Mouse (Mus musculus) olfactory bulb, adult 2 months (tissue): ENCODE data around the gene A030005K14Rik.

ENCODE experiments used
- CTCF ChIP-seq: fragments of 200-500 bp; IDR thresholded peaks from 2 replicates; pipeline ENCODE4 v1.5.1; 2012; ENCODE audit warnings: low read depth, mild to moderate bottlenecking, low read length, moderate library complexity; ENCODE audit not compliant: insufficient read depth
- POLR2A ChIP-seq: fragments of 200-500 bp; IDR thresholded peaks from 2 replicates; pipeline ENCODE4 v1.6.1; 2012; ENCODE audit warnings: mild to moderate bottlenecking, low read depth, low read length, moderate library complexity; ENCODE audit not compliant: insufficient read depth

DNA sequence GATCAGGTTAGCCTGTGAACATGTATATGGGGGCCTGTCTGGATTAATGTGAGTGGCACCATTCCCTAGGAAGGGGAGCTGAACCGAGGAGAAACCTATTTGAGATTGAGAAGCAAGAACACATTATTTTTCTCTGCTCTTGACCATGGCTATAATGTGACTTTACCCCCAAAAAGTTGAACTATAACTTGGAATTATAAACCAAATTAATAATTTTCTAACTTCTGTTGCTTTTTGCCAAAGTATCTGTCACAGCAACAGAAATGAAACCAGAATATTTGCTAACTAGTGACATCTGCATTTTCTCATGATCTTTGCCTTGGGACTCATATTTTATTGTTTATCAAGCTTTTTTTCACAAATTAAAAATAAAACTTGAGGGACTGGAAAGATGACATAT, 42.6 kb downstream of the A030005K14Rik start:
- no peak for TF ChIP-seq CTCF
- TF ChIP-seq POLR2A: no peak
